Mouse (Mus musculus): ENCODE results near the gene 1700034J05Rik.

DNA sequence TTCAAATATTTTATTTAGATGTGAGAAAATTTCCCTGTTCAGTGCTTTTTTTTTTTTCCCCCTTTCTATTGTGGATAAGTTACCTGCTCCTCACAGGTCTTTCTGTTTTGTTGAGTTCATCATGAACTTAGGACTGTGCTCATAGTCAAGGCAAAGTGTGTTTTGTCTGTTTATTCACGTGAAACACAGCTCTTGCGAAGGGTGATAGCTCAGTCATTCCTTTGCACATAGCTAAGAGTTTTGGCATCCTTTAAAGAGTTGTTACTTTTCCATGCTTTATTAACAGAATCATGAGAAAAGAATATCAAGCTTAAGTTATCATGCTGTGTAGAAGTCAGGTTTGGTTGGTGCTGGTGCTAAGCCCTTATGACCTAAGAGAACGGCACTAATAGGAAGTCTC is 49.5 kb downstream of the 1700034J05Rik start:
- TF ChIP-seq CTCF (IDR thresholded peaks at IDR 0.05; ENCODE audit: low read depth) = no peak
- no peak for TF ChIP-seq EP300 (optimal IDR thresholded peaks at IDR 0.05)
